Mouse (Mus musculus) 416B (cell line): ENCODE measurements at regions not wholly inside any gene's neighbourhood (a gene's known extent, or its start where the extent isn't known, plus 50 kb on each side); places are given as distances from the start of the nearest gene placed in this dataset.

ENCODE experiments used
- DNase-seq: peaks from one replicate; pipeline ENCODE4 v3.0.0; 2011; ENCODE audit warnings: low read depth

DNA sequence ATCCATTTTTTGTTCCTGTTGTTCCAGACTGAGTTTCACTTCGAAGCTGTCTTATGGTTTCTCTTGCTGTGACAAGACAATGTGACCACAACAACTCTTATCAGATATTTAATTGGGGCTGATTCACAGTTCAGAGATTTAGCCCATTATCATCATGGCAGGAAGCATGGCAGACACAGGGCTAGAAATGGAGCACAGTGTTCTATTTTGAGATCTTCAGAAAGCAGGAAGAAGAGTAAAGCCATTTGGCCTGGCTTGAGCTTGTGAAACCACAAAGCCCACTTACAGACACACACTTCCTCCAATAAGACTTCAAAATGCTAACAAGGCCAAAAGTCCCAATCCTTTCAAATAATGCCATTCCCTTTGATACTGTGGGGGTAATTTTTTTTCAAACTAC lies 670.4 kb upstream of the Cdh12 start:
- peak; percentile 82 for DNase-seq

- DNase-seq = no peak
Measured at GRCm38 (mm10) chr15:19783883-19784282, 665.2 kb upstream of the Cdh12 start.

- DNase-seq = no peak
Measured at GRCm38 (mm10) chr15:19806994-19807393, 642.1 kb upstream of the Cdh12 start.

GRCm38 (mm10) chr15:19813647-19814046 lies 635.4 kb upstream of the Cdh12 start:
- DNase-seq = no peak

- DNase-seq = peak; percentile 88
Measured at GRCm38 (mm10) chr15:19856892-19857655, 592.0 kb upstream of the Cdh12 start.

DNA sequence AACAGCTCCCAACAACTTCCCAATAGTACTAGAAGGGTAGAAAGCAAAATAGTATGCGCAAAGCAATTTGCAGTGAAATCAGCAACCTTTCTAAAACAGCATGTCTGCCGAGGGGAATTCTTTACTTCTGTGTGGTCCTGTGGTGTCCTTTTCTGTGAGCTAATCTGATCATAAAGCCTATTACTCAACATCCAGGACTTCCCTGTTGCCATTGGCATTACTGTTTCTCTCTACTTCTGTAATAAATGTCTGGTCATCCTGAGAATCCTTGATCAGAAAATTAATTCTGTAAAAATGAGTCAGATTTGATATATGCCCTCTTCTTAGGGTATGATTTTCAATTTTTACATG lies 591.4 kb upstream of the Cdh12 start:
- peak; percentile 89 for DNase-seq

DNA sequence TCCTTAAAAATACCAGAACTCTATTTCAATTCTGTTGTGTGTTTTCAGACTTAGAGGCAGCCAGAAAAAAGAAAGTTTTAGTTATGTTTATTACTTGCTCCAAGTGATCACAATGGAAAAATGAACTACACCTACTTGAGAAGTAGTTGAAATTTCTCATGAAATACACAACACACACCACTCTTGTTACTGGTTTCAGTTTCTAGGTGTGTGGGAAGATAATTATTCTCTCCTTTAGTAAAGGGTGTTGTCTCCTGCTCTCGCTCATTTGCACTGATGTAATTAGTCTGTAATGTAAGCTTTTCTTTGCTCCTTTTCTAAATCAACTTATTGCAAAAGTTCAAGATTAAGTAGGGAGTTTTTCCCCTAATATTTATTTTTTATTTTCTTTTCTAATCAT lies 590.4 kb upstream of the Cdh12 start:
- DNase-seq = no peak

GRCm38 (mm10) chr15:19863979-19864378 lies 585.1 kb upstream of the Cdh12 start:
- DNase-seq = no peak

DNA sequence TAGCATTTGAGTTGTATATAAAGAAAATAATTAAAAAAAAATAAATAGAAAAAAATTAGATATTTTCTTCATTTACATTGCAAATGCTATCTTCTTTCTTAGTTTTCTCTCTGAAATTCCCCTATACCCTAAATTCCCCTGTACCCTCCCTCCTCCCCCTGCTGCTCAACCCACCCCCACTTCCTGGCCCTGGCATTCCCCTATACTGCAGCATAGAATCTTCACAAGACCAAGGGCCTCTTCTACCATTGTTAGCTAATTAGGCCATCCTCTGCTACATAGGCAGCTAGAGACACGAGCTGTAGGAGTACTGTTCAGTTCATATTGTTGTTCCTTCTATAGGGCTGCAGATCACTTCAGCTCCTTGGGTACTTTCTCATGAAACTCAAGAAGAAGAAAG lies 582.5 kb upstream of the Cdh12 start:
- DNase-seq = no peak

- DNase-seq = peak; percentile 56
Measured at GRCm38 (mm10) chr15:19869041-19869440, 580.0 kb upstream of the Cdh12 start.

- no peak for DNase-seq
Measured at GRCm38 (mm10) chr15:19872611-19873010, 576.5 kb upstream of the Cdh12 start.
